Mouse (Mus musculus) B cell, adult 67 days (primary cell): ENCODE data around the gene Gramd1b. TPM values are rescaled to one million over a fixed set of nuclear protein-coding genes. Genes with fewer than 3 reads are reported as not detected.

ENCODE experiments used
- total RNA-seq, 2 experiments: library from RNA; stranded (reverse); gene quantifications; 4 replicates each; pipeline ENCODE4 v1.2.4; 2023

Gramd1b gene
- 10 to 100 TPM; 25.3 to 28.3 TPM for total RNA-seq

DNA sequence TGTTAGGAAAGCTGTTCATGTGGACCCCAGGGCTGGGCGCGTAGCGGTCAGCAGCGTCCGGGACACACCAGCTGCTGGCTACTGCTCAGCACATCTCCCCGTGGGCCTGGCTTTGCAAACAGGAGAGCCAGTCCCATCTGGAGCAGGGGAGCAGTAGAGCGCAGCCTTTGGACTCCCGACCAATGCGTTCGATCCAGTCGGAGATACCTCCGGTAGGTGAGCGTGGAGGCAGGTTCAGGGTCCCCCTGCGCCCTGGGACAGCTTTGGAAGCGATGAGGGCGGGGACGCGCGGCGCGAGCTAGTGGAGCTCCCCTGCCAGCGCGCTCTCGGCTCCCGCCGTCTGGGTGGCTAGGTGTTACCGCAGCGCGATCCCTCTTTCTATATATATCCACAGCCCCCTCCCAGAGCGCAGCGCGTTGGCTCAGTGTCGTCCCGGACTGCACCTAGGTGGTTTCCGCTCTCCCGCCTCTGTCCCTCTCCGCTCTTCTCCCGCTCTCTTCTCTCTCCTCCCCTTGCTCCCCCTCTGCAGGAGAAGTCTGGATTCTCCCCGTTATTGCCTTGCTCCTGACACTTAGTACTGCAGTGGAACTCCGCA, at the start of gene Gramd1b:
Gene Gramd1b, minus strand, starts transcription at position 357 of the 595 bp plus-strand sequence.

GRCm38 (mm10) chr9:40269103-40269861, 261.9 kb downstream of the Gramd1b start, which contains the start of gene Scn3b:
Gene Scn3b (plus strand): TSS chr9:40269217.

Other genes with a start within 250 kb of the Gramd1b start
- not detected for gene Gm21915, start 139.2 kb upstream of the Gramd1b start, total RNA-seq
- under 1 TPM; 0.18 to 0.26 TPM for gene Clmp, start 154.6 kb upstream of the Gramd1b start, total RNA-seq